Mouse (Mus musculus): ENCODE data around the gene Zswim8.

DNA sequence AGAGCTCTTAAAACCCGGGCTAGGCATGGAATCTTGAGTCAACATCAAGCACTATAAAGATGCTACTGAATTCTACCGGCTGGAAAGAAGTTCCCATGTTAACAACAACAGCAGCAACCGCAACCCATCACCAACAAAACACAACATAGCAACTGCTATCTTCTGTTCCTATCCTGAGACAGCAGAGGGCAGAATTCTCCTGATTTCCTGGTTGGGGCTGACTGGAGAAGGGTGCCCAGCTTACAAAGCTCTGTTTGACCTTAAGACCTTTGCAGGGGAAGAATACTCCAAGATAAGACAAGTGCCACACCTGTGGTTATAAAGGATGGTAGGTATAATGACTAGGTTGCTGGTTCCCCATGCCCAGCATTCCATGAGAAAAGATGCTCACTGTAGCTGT lies 39.6 kb downstream of the Zswim8 start:
- TF ChIP-seq POLR2A (IDR thresholded peaks at IDR 0.05; ENCODE audit: low read depth, low read length) (no peak), CTCF (conservative IDR thresholded peaks at IDR 0.05; ENCODE audit: insufficient read depth, insufficient read length, low read depth, low read length) (peak; percentile 29; the same call in 1 of the 2 replicates)
